Comparison of ENCODE assay signal across 10 mouse cellular contexts in genomic region chr1:184869939-184870565, GRCm38 (mm10). TPM values are rescaled to one million over a fixed set of nuclear protein-coding genes. Genes with fewer than 3 reads are reported as not detected.
DNase-seq lines count a peak whose midpoint lies in the region; ATAC-seq and TF ChIP-seq lines count a peak whose summit lies in the region.
"Had no signal": no experiment of that assay in that cellular context is flagged by ENCODE, and none has a peak within 500 bp of the region (broad histone marks: within the 10 kb centered on the region; RNA-seq: fewer than 3 reads in every experiment).

No protein-coding gene starts in this region.

- H3K27me3 ChIP-seq in liver, adult 2 months (ENCODE audit: control insufficient read depth, insufficient read depth, low read length) = no peaks in the 10 kb centered on the region
- H3K27me3 ChIP-seq in kidney, embryonic 15.5 days = no peaks in the 10 kb centered on the region
- H3K27me3 ChIP-seq: heart, embryonic 15.5 days had no signal

- no peak overlapping the region for H3K4me2 ChIP-seq in kidney, embryonic 15.5 days
- H3K4me2 ChIP-seq: heart, embryonic 15.5 days had no signal

- WGBS in liver, adult 2 months = 22% methylated on average over 4 of the region's 4 CpGs
- WGBS in kidney, embryonic 15.5 days = 72% methylated on average over 4 of the region's 4 CpGs
- WGBS in olfactory bulb, adult 2 months = 65% methylated on average over 4 of the region's 4 CpGs

- peaks cover 62% of the 10 kb centered on the region for H3K4me1 ChIP-seq in liver, adult 2 months (ENCODE audit: control insufficient read depth, insufficient read depth, low read length)
- peaks cover 54% of the 10 kb centered on the region for H3K4me1 ChIP-seq in brown adipose tissue, adult 24 weeks (ENCODE audit: control insufficient read depth, insufficient read depth, insufficient read length, low read length)
- H3K4me1 ChIP-seq in kidney, embryonic 15.5 days = peaks cover 54% of the 10 kb centered on the region
- H3K4me1 ChIP-seq in olfactory bulb, adult 2 months (ENCODE audit: control insufficient read depth, insufficient read depth, low read length) = peaks cover 28% of the 10 kb centered on the region

- no peaks in the 10 kb centered on the region for H3K79me2 ChIP-seq in liver, adult 2 months (ENCODE audit: control insufficient read depth, insufficient read depth, low read length)

- peak overlapping the region; percentile 94 for H3K27ac ChIP-seq in liver, adult 2 months (replicated peaks; ENCODE audit: insufficient read depth, low read depth, low read length)
- peak overlapping the region; percentile 75 for H3K27ac ChIP-seq in brown adipose tissue, adult 24 weeks (replicated peaks; ENCODE audit: low read depth, low read length)
- peak overlapping the region; percentile 82 for H3K27ac ChIP-seq in kidney, embryonic 15.5 days
- peak overlapping the region; percentile 9; the same call in 1 of the 2 replicates for H3K27ac ChIP-seq in olfactory bulb, adult 2 months (ENCODE audit: insufficient read depth, low read depth, low read length)
- H3K27ac ChIP-seq: heart, embryonic 15.5 days; liver, embryonic 14.5 days had no signal

- no peaks in the 10 kb centered on the region for H3K9me3 ChIP-seq in kidney, embryonic 15.5 days (replicated peaks)
- H3K9me3 ChIP-seq: heart, embryonic 15.5 days had no signal

- ATAC-seq in kidney, embryonic 15.5 days (replicated peaks; ENCODE audit: low FRiP score) = peak; percentile 15; the same call in 1 of the 2 replicates
- ATAC-seq in monocyte, adult 5-6 weeks (replicated peaks; ENCODE audit: insufficient number of reproducible peaks, low FRiP score, low TSS enrichment, poor library complexity, severe bottlenecking) = no peak

- TF ChIP-seq CTCF in liver, adult 2 months (IDR thresholded peaks at IDR 0.05; ENCODE audit: low read depth, low read length) = no peak
- TF ChIP-seq CTCF in olfactory bulb, adult 2 months (IDR thresholded peaks at IDR 0.05; ENCODE audit: insufficient read depth, low read depth, low read length) = no peak

- H3K36me3 ChIP-seq in liver, adult 2 months (ENCODE audit: control insufficient read depth, insufficient read depth, low read length) = peaks cover 6% of the 10 kb centered on the region; the same call in 1 of the 2 replicates
- no peaks in the 10 kb centered on the region for H3K36me3 ChIP-seq in kidney, embryonic 15.5 days
- H3K36me3 ChIP-seq: heart, embryonic 15.5 days had no signal

- no peak for TF ChIP-seq POLR2A in liver, adult 2 months (IDR thresholded peaks at IDR 0.05; ENCODE audit: extremely low read depth, insufficient read depth, low read length)
- TF ChIP-seq POLR2A in olfactory bulb, adult 2 months (IDR thresholded peaks at IDR 0.05; ENCODE audit: insufficient read depth, low read depth, low read length) = no peak

- H3K9ac ChIP-seq in liver, adult 2 months (ENCODE audit: low read depth, low read length) = peak overlapping the region; percentile 25; the same call in 1 of the 2 replicates
- no peak overlapping the region for H3K9ac ChIP-seq in kidney, embryonic 15.5 days
- H3K9ac ChIP-seq: heart, embryonic 15.5 days; liver, embryonic 14.5 days had no signal

- DNase-seq in liver, adult 2 months (ENCODE audit: extremely low read depth, low read depth, low spot score) = peak; percentile 62
- no peak for DNase-seq in liver
- no peak for DNase-seq in gastrocnemius, postnatal 14 days

- intact Hi-C loops in gastrocnemius, postnatal 14 days (cut with DNase I; ENCODE audit: low total_unique reads) = no loop called here

- H3K4me3 ChIP-seq in liver, adult 2 months (ENCODE audit: insufficient read depth, low read depth, low read length) = no peak overlapping the region
- H3K4me3 ChIP-seq in brown adipose tissue, adult 24 weeks (ENCODE audit: insufficient read depth, low read depth, low read length) = no peak overlapping the region
- H3K4me3 ChIP-seq in kidney, embryonic 15.5 days (replicated peaks) = no peak overlapping the region
- no peak overlapping the region for H3K4me3 ChIP-seq in olfactory bulb, adult 2 months (ENCODE audit: insufficient read depth, low read depth, low read length)
- H3K4me3 ChIP-seq: heart, embryonic 15.5 days had no signal

RNA-seq across cellular contexts. Expression of gene C130074G19Rik, which starts 13.0 kb away (rescaled TPM):
- 84.6 and 88.6 TPM in 2 replicates for total RNA-seq in liver, adult 2 months (2014; rRNA removed)
- 56.3 and 68.3 TPM in 2 replicates for polyA plus RNA-seq in liver, adult 2 months (2012; rRNA removed)
- 86.6 and 95.5 TPM in 2 replicates for polyA plus RNA-seq in brown adipose tissue, adult 24 weeks (2012; ENCODE audit: insufficient read depth, insufficient read length, missing spikeins)
- 2.3 and 2.7 TPM in 2 replicates for polyA plus RNA-seq in kidney, embryonic 15.5 days (2015; fragmentation: Nextera tagmentation; extraction: Ambion mirVana)
- polyA plus RNA-seq in olfactory bulb, adult 2 months (2012; ENCODE audit: insufficient read depth, insufficient read length, low replicate concordance, missing spikeins) = not detected in 2 replicates
- not detected in 3 replicates for total RNA-seq in monocyte, adult 5-6 weeks (2017)
- total RNA-seq in gastrocnemius, postnatal 14 days (2021) = 10 to 100 TPM; 25.9 to 31.8 TPM
- total RNA-seq: common myeloid progenitor, adult 5-6 weeks had no signal

RNA-seq across cellular contexts. Expression of gene Marc2, which starts 23.8 kb away (rescaled TPM):
- 563 and 653 TPM in 2 replicates for total RNA-seq in liver, adult 2 months (2014; rRNA removed)
- 365 and 397 TPM in 2 replicates for polyA plus RNA-seq in liver, adult 2 months (2012; rRNA removed)
- 234 and 326 TPM in 2 replicates for polyA plus RNA-seq in brown adipose tissue, adult 24 weeks (2012; ENCODE audit: insufficient read depth, insufficient read length, missing spikeins)
- 185 and 196 TPM in 2 replicates for polyA plus RNA-seq in kidney, embryonic 15.5 days (2015; fragmentation: Nextera tagmentation; extraction: Ambion mirVana)
- not detected in 2 replicates for polyA plus RNA-seq in olfactory bulb, adult 2 months (2012; ENCODE audit: insufficient read depth, insufficient read length, low replicate concordance, missing spikeins)
- 44.9 to 78.1 TPM (median 60.4 TPM) in 3 replicates for total RNA-seq in monocyte, adult 5-6 weeks (2017)
- 100 to 1,000 TPM; 136 to 145 TPM for total RNA-seq in gastrocnemius, postnatal 14 days (2021)

RNA-seq across cellular contexts. Expression of gene Marc1, which starts 58.9 kb away (rescaled TPM):
- 345 and 386 TPM in 2 replicates for total RNA-seq in liver, adult 2 months (2014; rRNA removed)
- polyA plus RNA-seq in liver, adult 2 months (2012; rRNA removed) = 395 and 462 TPM in 2 replicates
- 13.6 and 14.3 TPM in 2 replicates for polyA plus RNA-seq in brown adipose tissue, adult 24 weeks (2012; ENCODE audit: insufficient read depth, insufficient read length, missing spikeins)
- 0.30 and 0.61 TPM in 2 replicates for polyA plus RNA-seq in kidney, embryonic 15.5 days (2015; fragmentation: Nextera tagmentation; extraction: Ambion mirVana)
- not detected in 2 replicates for polyA plus RNA-seq in olfactory bulb, adult 2 months (2012; ENCODE audit: insufficient read depth, insufficient read length, low replicate concordance, missing spikeins)
- total RNA-seq in monocyte, adult 5-6 weeks (2017) = not detected in 3 replicates
- under 1 TPM in 1 of 2 experiments, not detected in 1; 0.13 TPM for total RNA-seq in gastrocnemius, postnatal 14 days (2021)
- total RNA-seq: common myeloid progenitor, adult 5-6 weeks had no signal
- polyA plus RNA-seq: heart, embryonic 15.5 days had no signal

Comparison
In these comparisons a context has a peak if more than half of its experiments do, and no peak if none do; other contexts are left out.
1. H3K27ac ChIP-seq: peak in every context shown above with its lines; median percentile 94 in liver, adult 2 months; 82 in kidney, embryonic 15.5 days; 75 in brown adipose tissue, adult 24 weeks; 9 in olfactory bulb, adult 2 months.
2. RNA of gene Marc2, which starts 23.8 kb away (polyA plus RNA-seq): 365 to 397 TPM in liver, adult 2 months, 234 to 326 TPM in brown adipose tissue, adult 24 weeks and 185 to 196 TPM in kidney, embryonic 15.5 days; not detected in olfactory bulb, adult 2 months; every median in the first group is over 100 times any median in the second.
3. RNA of gene Marc1, which starts 58.9 kb away (polyA plus RNA-seq): 395 to 462 TPM in liver, adult 2 months; 13.6 to 14.3 TPM in brown adipose tissue, adult 24 weeks, 0.30 to 0.61 TPM in kidney, embryonic 15.5 days and not detected in olfactory bulb, adult 2 months; every median in the first group is over 10 times any median in the second.